Mouse (Mus musculus) ES-Bruce4 (cell line): ENCODE data around the gene Fam172a.

Source experiments
- CTCF ChIP-seq: IDR thresholded peaks from one replicate; pipeline ENCODE4 v1.8.1; 2011; ENCODE audit warnings: low read depth, low read length
- POLR2A ChIP-seq: IDR thresholded peaks from one replicate; pipeline ENCODE4 v1.8.1; 2011; ENCODE audit warnings: low read length; ENCODE audit not compliant: insufficient read depth

GRCm38 (mm10) chr13:78194135-78194849, 492.5 kb downstream of the Fam172a start:
- no peak for TF ChIP-seq CTCF
- TF ChIP-seq POLR2A: no peak
